Mouse (Mus musculus) neural tube, embryonic 13.5 days (tissue): ENCODE measurements at regions not wholly inside any gene's neighbourhood (a gene's known extent, or its start where the extent isn't known, plus 50 kb on each side); places are given as distances from the start of the nearest gene placed in this dataset.
A peak's percentile ranks its signal among the peaks of the same experiment; 100 is the strongest.

Experiments used
- ATAC-seq: fragments of 200-750 bp; cut with Nextera tagmentation; 2 replicates; pipeline ENCODE4 v1.8.0; 2017; ENCODE audit warnings: low read depth, mild to moderate bottlenecking, moderate TSS enrichment, moderate library complexity
- H3K27ac ChIP-seq: fragments of 300-500 bp; sonication (generic); replicated peaks from 2 replicates; pipeline ENCODE4 v1.5.1; 2015; ENCODE audit warnings: moderate library complexity, mild to moderate bottlenecking, inconsistent platforms
- H3K27me3 ChIP-seq: fragments of 300-500 bp; sonication (generic); 2 replicates; pipeline ENCODE4 v1.6.1; 2015; ENCODE audit warnings: mild to moderate bottlenecking, inconsistent platforms
- H3K36me3 ChIP-seq: fragments of 300-500 bp; sonication (generic); 2 replicates; pipeline ENCODE4 v1.6.1; 2015; ENCODE audit warnings: mild to moderate bottlenecking, inconsistent platforms
- H3K4me1 ChIP-seq: fragments of 300-500 bp; sonication (generic); replicated peaks from 2 replicates; pipeline ENCODE4 v1.6.1; 2015; ENCODE audit warnings: inconsistent platforms
- H3K4me2 ChIP-seq: fragments of 300-500 bp; sonication (generic); 2 replicates; pipeline ENCODE4 v1.6.1; 2015; ENCODE audit warnings: inconsistent platforms, mild to moderate bottlenecking, moderate library complexity
- H3K4me3 ChIP-seq: fragments of 300-500 bp; sonication (generic); 2 replicates; pipeline ENCODE4 v1.5.1; 2015; ENCODE audit warnings: mild to moderate bottlenecking, inconsistent platforms
- H3K9ac ChIP-seq: fragments of 300-500 bp; sonication (generic); 2 replicates; pipeline ENCODE4 v1.6.1; 2015; ENCODE audit warnings: moderate library complexity, mild to moderate bottlenecking, inconsistent platforms
- H3K9me3 ChIP-seq: fragments of 300-500 bp; sonication (generic); 2 replicates; pipeline ENCODE4 v1.6.1; 2016; ENCODE audit warnings: inconsistent platforms
- WGBS: fragments of 180-500 bp; shearing (Covaris S2); methylation state at CpG from one replicate; pipeline ENCODE4 v1.1.7; 2015; 5-methylcytosine and 5-hydroxymethylcytosine counted together

GRCm38 (mm10) chr3:61740088-61740487, 374.3 kb upstream of the B430305J03Rik start:
- WGBS: 52% methylated on average over 2 of the region's 2 CpGs
- H3K9me3 ChIP-seq: no peaks in the 10 kb centered on the region
- H3K9ac ChIP-seq: no peak overlapping the region
- no peaks in the 10 kb centered on the region; the same call in 1 of the 2 replicates for H3K4me1 ChIP-seq
- H3K27me3 ChIP-seq: no peaks in the 10 kb centered on the region
- H3K27ac ChIP-seq: no peak overlapping the region
- no peak overlapping the region for H3K4me3 ChIP-seq
- no peak for ATAC-seq
- H3K36me3 ChIP-seq: no peaks in the 10 kb centered on the region
- H3K4me2 ChIP-seq: no peak overlapping the region

DNA sequence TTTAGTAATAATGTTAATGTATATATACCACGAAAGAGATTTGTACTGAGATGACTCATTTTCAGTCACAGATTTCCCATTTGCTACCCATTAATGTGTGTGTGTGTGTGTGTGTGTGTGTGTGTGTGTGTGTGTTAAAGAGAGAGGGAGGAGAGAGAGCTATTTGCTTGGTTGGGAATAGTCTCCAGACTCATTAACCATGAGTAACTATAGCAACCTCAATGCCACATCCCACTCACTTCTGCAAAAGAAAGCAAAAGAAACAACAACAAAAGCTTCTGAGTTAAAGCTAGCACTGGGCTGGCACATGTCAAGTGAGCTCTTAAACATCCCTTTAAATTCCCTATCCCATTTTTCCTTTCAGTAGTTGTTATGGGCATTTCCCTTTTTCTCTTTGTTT, 372.8 kb upstream of the B430305J03Rik start:
- no peak overlapping the region for H3K4me3 ChIP-seq
- no peaks in the 10 kb centered on the region; the same call in 1 of the 2 replicates for H3K4me1 ChIP-seq
- H3K9me3 ChIP-seq: no peaks in the 10 kb centered on the region
- H3K4me2 ChIP-seq: no peak overlapping the region
- peak; percentile 71; the same call in 1 of the 2 replicates for ATAC-seq
- no peak overlapping the region for H3K9ac ChIP-seq
- WGBS: 63% methylated on average over 1 of the region's 1 CpGs
- no peaks in the 10 kb centered on the region for H3K36me3 ChIP-seq
- no peaks in the 10 kb centered on the region for H3K27me3 ChIP-seq
- no peak overlapping the region for H3K27ac ChIP-seq

- WGBS: 78% methylated on average over 2 of the region's 2 CpGs
- no peak overlapping the region for H3K27ac ChIP-seq
- H3K36me3 ChIP-seq: no peaks in the 10 kb centered on the region
- no peak overlapping the region for H3K9ac ChIP-seq
- H3K27me3 ChIP-seq: no peaks in the 10 kb centered on the region
- no peaks in the 10 kb centered on the region for H3K9me3 ChIP-seq
- H3K4me1 ChIP-seq: no peaks in the 10 kb centered on the region
- H3K4me2 ChIP-seq: no peak overlapping the region
- no peak for ATAC-seq
- no peak overlapping the region for H3K4me3 ChIP-seq
These were observed 351.0 kb upstream of the B430305J03Rik start for GRCm38 (mm10) chr3:61716785-61717184.

- Histone ChIP-seq H3K4me3 (no peak overlapping the region), H3K36me3 (no peaks in the 10 kb centered on the region), H3K27me3 (no peaks in the 10 kb centered on the region), H3K9me3 (no peaks in the 10 kb centered on the region), H3K4me1 (no peaks in the 10 kb centered on the region), H3K4me2 (no peak overlapping the region), H3K9ac (no peak overlapping the region), H3K27ac (no peak overlapping the region)
- no peak for ATAC-seq
- WGBS: 80% methylated on average over 4 of the region's 4 CpGs
These were observed 322.4 kb upstream of the B430305J03Rik start for GRCm38 (mm10) chr3:61687933-61688705.

GRCm38 (mm10) chr3:61670874-61671273, 305.1 kb upstream of the B430305J03Rik start:
- 85% methylated on average over 1 of the region's 1 CpGs for WGBS
- Histone ChIP-seq H3K9me3 (no peaks in the 10 kb centered on the region), H3K4me3 (no peak overlapping the region), H3K4me2 (no peak overlapping the region), H3K27me3 (no peaks in the 10 kb centered on the region), H3K27ac (no peak overlapping the region), H3K4me1 (no peaks in the 10 kb centered on the region), H3K36me3 (no peaks in the 10 kb centered on the region), H3K9ac (no peak overlapping the region)
- no peak for ATAC-seq

DNA sequence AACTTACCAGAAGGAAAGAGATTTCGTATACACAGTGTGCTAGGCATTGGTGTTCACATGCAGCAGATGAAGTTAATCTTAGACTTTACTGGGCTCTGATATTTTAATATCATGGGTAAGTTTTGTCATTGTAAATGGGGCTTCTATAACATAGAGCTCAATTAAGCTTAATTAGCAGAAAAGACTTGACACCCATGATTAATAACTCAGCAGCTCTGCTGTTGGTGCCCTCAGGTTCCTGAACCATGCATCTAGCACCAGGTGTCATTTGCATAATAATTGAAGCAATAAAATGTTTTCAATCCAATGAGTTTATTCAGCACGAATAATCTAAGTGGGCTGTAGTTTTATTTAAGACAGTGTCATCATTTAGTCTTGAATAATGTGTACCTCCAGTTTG, 290.4 kb upstream of the B430305J03Rik start:
- no peaks in the 10 kb centered on the region for H3K4me1 ChIP-seq
- H3K9ac ChIP-seq: no peak overlapping the region
- H3K27ac ChIP-seq: no peak overlapping the region
- no peaks in the 10 kb centered on the region for H3K9me3 ChIP-seq
- H3K4me2 ChIP-seq: no peak overlapping the region
- no peaks in the 10 kb centered on the region for H3K27me3 ChIP-seq
- peak; percentile 72; the same call in 1 of the 2 replicates for ATAC-seq
- no peaks in the 10 kb centered on the region for H3K36me3 ChIP-seq
- H3K4me3 ChIP-seq: no peak overlapping the region
- WGBS: 44% methylated on average over 2 of the region's 2 CpGs

- H3K9me3 ChIP-seq: no peaks in the 10 kb centered on the region
- H3K36me3 ChIP-seq: no peaks in the 10 kb centered on the region
- H3K9ac ChIP-seq: no peak overlapping the region
- H3K27me3 ChIP-seq: no peaks in the 10 kb centered on the region
- ATAC-seq: no peak
- H3K27ac ChIP-seq: no peak overlapping the region
- no peak overlapping the region for H3K4me2 ChIP-seq
- no peak overlapping the region for H3K4me3 ChIP-seq
- no peaks in the 10 kb centered on the region for H3K4me1 ChIP-seq
These were observed 262.8 kb upstream of the B430305J03Rik start for GRCm38 (mm10) chr3:61628535-61628934.

DNA sequence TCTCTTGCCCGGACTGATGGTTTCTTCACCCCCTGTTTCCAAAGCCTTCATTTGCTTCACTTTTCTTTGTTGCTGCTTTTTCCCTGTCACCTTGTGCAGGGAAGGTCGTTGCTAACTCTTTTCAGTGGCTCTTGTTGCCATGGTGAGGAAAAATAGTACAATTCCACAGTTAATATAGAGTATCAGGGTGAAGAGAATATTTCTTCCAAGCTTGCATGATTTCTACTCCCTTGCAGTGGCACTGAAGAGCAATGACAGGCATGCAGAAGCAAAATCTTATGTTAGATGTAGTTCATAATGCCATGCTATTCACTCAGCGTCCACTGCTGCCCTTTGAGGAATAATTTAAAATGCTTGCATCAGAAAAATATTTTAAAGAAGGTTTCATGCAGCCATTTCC, 262.3 kb upstream of the B430305J03Rik start:
- WGBS: 53% methylated on average over 3 of the region's 3 CpGs
- no peak overlapping the region for H3K4me2 ChIP-seq
- H3K4me3 ChIP-seq: no peak overlapping the region
- no peak overlapping the region for H3K9ac ChIP-seq
- H3K9me3 ChIP-seq: no peaks in the 10 kb centered on the region
- H3K36me3 ChIP-seq: no peaks in the 10 kb centered on the region
- H3K27me3 ChIP-seq: no peaks in the 10 kb centered on the region
- ATAC-seq: no peak
- no peaks in the 10 kb centered on the region for H3K4me1 ChIP-seq
- H3K27ac ChIP-seq: no peak overlapping the region

GRCm38 (mm10) chr3:61623954-61624487, 258.3 kb upstream of the B430305J03Rik start:
- 51% methylated on average over 4 of the region's 4 CpGs for WGBS
- H3K4me1 ChIP-seq: no peaks in the 10 kb centered on the region
- no peak for ATAC-seq

DNA sequence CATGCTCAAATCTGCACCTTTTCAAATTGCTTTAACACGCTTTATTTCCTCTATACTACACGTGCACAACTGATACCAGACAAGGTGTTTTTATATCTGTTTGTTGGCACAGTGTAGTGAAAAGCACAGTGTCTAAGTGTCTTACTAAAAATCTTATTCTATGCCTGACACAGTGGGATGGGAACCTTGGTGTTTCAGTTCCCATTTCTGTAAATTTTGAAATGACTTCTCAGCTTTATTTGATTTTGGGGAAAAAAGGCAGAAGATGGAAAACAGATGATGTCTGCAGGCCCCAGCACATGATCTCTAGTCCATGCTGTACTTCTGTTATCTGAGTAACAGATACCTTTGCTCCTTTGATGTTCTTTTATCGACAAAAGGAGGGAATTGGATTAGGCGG, 239.7 kb upstream of the B430305J03Rik start:
- 90% methylated on average over 4 of the region's 4 CpGs for WGBS
- no peak overlapping the region for H3K9ac ChIP-seq
- H3K9me3 ChIP-seq: no peaks in the 10 kb centered on the region
- no peak overlapping the region for H3K4me3 ChIP-seq
- ATAC-seq: no peak
- H3K4me1 ChIP-seq: no peaks in the 10 kb centered on the region
- H3K36me3 ChIP-seq: no peaks in the 10 kb centered on the region
- H3K27me3 ChIP-seq: no peaks in the 10 kb centered on the region
- H3K4me2 ChIP-seq: no peak overlapping the region
- H3K27ac ChIP-seq: no peak overlapping the region

More at GRCm38 (mm10) chr3:61623954-61624487, 258.3 kb upstream of the B430305J03Rik start:
- Histone ChIP-seq H3K9ac (no peak overlapping the region), H3K4me3 (no peak overlapping the region), H3K27me3 (no peaks in the 10 kb centered on the region), H3K9me3 (no peaks in the 10 kb centered on the region), H3K36me3 (no peaks in the 10 kb centered on the region), H3K27ac (no peak overlapping the region), H3K4me2 (no peak overlapping the region)

DNA sequence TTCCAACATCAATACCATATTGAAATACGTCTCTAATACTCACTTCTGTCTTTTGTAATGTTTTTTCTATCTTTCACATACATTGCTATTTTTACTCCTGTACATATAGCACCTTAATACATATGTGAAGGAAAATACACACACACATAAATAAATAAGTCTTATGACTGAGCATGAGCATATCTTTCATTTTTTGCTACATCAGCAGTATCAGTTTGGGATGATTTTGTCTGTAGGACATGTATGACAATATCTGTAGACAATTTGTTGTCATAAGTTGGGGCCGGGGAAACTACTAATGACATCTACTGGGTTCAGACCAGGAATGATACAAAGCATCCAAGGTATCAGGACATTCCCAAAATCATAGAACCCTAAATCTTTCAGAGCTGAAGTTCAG, 237.1 kb upstream of the B430305J03Rik start:
- no peak overlapping the region for H3K27ac ChIP-seq
- WGBS: 91% methylated on average over 2 of the region's 2 CpGs
- no peaks in the 10 kb centered on the region for H3K9me3 ChIP-seq
- ATAC-seq: no peak
- no peaks in the 10 kb centered on the region for H3K27me3 ChIP-seq
- H3K4me2 ChIP-seq: no peak overlapping the region
- no peak overlapping the region for H3K4me3 ChIP-seq
- no peaks in the 10 kb centered on the region for H3K36me3 ChIP-seq
- H3K4me1 ChIP-seq: no peaks in the 10 kb centered on the region
- no peak overlapping the region for H3K9ac ChIP-seq

DNA sequence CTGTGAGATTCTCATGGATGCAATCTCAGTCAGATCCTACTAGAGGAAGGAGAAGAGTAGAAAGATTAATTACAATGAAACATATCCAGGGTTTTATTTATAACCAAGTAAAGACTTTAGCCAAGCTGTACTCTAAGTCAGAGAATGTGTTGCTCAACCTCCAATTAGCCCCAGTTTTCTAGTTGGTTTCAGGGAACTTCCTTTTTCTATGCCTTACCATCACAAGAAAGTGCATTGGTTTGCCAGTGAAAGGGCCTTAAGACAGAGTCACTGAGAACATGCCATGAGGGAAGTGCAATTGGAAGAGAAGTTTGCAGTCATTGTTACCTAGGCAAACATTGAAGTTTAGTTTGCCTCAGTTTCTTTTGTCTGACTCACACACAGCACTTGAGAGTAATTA, 229.8 kb upstream of the B430305J03Rik start:
- ATAC-seq: no peak
- no peaks in the 10 kb centered on the region for H3K27me3 ChIP-seq
- H3K4me1 ChIP-seq: no peaks in the 10 kb centered on the region
- H3K4me3 ChIP-seq: no peak overlapping the region
- H3K9ac ChIP-seq: no peak overlapping the region
- no peak overlapping the region for H3K27ac ChIP-seq
- H3K4me2 ChIP-seq: no peak overlapping the region
- no peaks in the 10 kb centered on the region for H3K36me3 ChIP-seq
- no peaks in the 10 kb centered on the region for H3K9me3 ChIP-seq

GRCm38 (mm10) chr3:61592342-61592741, 226.6 kb upstream of the B430305J03Rik start:
- H3K9ac ChIP-seq: no peak overlapping the region
- WGBS: 81% methylated on average over 2 of the region's 2 CpGs
- H3K27ac ChIP-seq: no peak overlapping the region
- no peak overlapping the region for H3K4me3 ChIP-seq
- no peak overlapping the region for H3K4me2 ChIP-seq
- H3K9me3 ChIP-seq: no peaks in the 10 kb centered on the region
- H3K36me3 ChIP-seq: no peaks in the 10 kb centered on the region
- H3K4me1 ChIP-seq: no peaks in the 10 kb centered on the region
- no peaks in the 10 kb centered on the region for H3K27me3 ChIP-seq
- no peak for ATAC-seq
